Mouse (Mus musculus) thymus, adult 2 months (tissue): ENCODE measurements around the gene Lrp1.

ENCODE experiments used
- CTCF ChIP-seq: fragments of 200-500 bp; IDR thresholded peaks from 2 replicates; pipeline ENCODE4 v1.5.1; 2012; ENCODE audit warnings: mild to moderate bottlenecking, control low read depth, low read length, moderate library complexity, borderline replicate concordance; ENCODE audit not compliant: control insufficient read depth, poor library complexity, insufficient read depth; ENCODE audit errors: extremely low read depth
- POLR2A ChIP-seq: fragments of 200-500 bp; IDR thresholded peaks from 2 replicates; pipeline ENCODE4 v1.6.1; 2012; ENCODE audit warnings: mild to moderate bottlenecking, low read length, control low read depth, moderate library complexity; ENCODE audit not compliant: control insufficient read depth, poor library complexity, insufficient read depth; ENCODE audit errors: extremely low read depth

DNA sequence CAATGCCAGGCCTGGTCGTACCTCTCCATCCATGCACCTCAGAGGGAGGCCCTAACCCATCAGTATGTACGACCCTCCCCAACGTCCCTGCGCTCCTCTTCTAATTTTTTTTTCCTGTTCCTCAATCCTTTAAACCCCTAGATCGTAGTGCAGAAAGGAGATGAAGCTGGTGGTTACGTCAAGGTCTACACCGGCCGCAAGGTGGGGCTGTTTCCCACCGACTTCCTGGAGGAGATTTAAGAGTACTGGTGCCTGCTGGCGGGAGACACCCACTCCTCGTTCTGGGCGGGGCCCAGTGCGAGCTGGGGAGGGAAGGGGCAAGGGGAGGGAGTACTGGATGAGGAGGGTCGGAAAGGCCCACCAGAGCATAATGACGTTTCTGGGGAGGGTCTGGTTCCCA lies 112.7 kb downstream of the Lrp1 start:
- TF ChIP-seq CTCF (peak; percentile 88), POLR2A (no peak)
